Comparison of ENCODE assay signal across 10 mouse cellular contexts in genomic region chr10:83617366-83617765, GRCm38 (mm10). TPM values are rescaled to one million over a fixed set of nuclear protein-coding genes. Genes with fewer than 3 reads are reported as not detected.
DNase-seq lines count a peak whose midpoint lies in the region; ATAC-seq lines count a peak whose summit lies in the region.
"Had no signal": no experiment of that assay in that cellular context is flagged by ENCODE, and none has a peak within 500 bp of the region (broad histone marks: within the 10 kb centered on the region; RNA-seq: fewer than 3 reads in every experiment).

No protein-coding gene starts in this region.

- no peaks in the 10 kb centered on the region for H3K27me3 ChIP-seq in heart, embryonic 12.5 days (replicated peaks)
- H3K27me3 ChIP-seq: embryonic facial prominence, embryonic 15.5 days had no signal

- H3K9me3 ChIP-seq in heart, embryonic 12.5 days (replicated peaks): no peaks in the 10 kb centered on the region
- H3K9me3 ChIP-seq: embryonic facial prominence, embryonic 15.5 days had no signal

- no peak overlapping the region for H3K9ac ChIP-seq in heart, embryonic 12.5 days
- H3K9ac ChIP-seq: embryonic facial prominence, embryonic 15.5 days had no signal

- peak; percentile 48 for DNase-seq in heart, postnatal 4 days
- DNase-seq in 416B (ENCODE audit: low read depth): peak; percentile 54
- peak; percentile 68 for DNase-seq in NIH3T3 (ENCODE audit: low read depth)
- DNase-seq in embryo, embryonic 9.5 days (ENCODE audit: extremely low spot score): peak; percentile 41
- DNase-seq in natural killer cell, adult 2 months (ENCODE audit: low spot score in 2 of 2): no peak
- no peak for DNase-seq in frontal cortex, postnatal 25 days (ENCODE audit: low spot score in 2 of 2)

- H3K36me3 ChIP-seq in heart, embryonic 12.5 days: peaks cover 39% of the 10 kb centered on the region

- no peak for ATAC-seq in heart, embryonic 12.5 days (ENCODE audit: insufficient number of reproducible peaks, low FRiP score)
- ATAC-seq in monocyte, adult 5-6 weeks (replicated peaks; ENCODE audit: insufficient number of reproducible peaks, low FRiP score, low TSS enrichment, poor library complexity, severe bottlenecking): 0 out of 2 replicates have a peak, but pooled peaks have one; percentile 23

- 60% methylated on average over 10 of the region's 10 CpGs for WGBS in heart, embryonic 12.5 days

- no peak overlapping the region for H3K4me3 ChIP-seq in heart, embryonic 12.5 days
- H3K4me3 ChIP-seq: embryonic facial prominence, embryonic 15.5 days had no signal

- H3K4me2 ChIP-seq in heart, embryonic 12.5 days: no peak overlapping the region
- H3K4me2 ChIP-seq: embryonic facial prominence, embryonic 15.5 days had no signal

- H3K27ac ChIP-seq in heart, embryonic 12.5 days (ENCODE audit: poor library complexity, severe bottlenecking): no peak overlapping the region
- H3K27ac ChIP-seq: embryonic facial prominence, embryonic 15.5 days; macrophage had no signal

- H3K4me1 ChIP-seq in heart, embryonic 12.5 days (replicated peaks): peaks cover 10% of the 10 kb centered on the region
- H3K4me1 ChIP-seq: embryonic facial prominence, embryonic 15.5 days had no signal

RNA-seq across cellular contexts. Expression of gene Appl2, which starts 31.2 kb away (rescaled TPM):
- 10 to 100 TPM; 31.6 to 35.5 TPM for total RNA-seq in heart, postnatal 4 days (2021)
- polyA plus RNA-seq in heart, embryonic 12.5 days (2016; fragmentation: Nextera tagmentation; extraction: Ambion mirVana): 29.8 and 35.9 TPM in 2 replicates
- 67.6 to 78.1 TPM (median 77.7 TPM) in 3 replicates for total RNA-seq in monocyte, adult 5-6 weeks (2017)

Comparison
In these comparisons a context has a peak if more than half of its experiments do, and no peak if none do; other contexts are left out.
1. DNase-seq: peak in heart, postnatal 4 days (single experiment), 416B (single experiment), NIH3T3 (single experiment) and embryo, embryonic 9.5 days (single experiment); none in natural killer cell, adult 2 months (0 of 2) and frontal cortex, postnatal 25 days (0 of 2).